Mouse (Mus musculus) lung, postnatal 10 days (tissue): ENCODE measurements at regions not wholly inside any gene's neighbourhood (a gene's known extent, or its start where the extent isn't known, plus 50 kb on each side); places are given as distances from the start of the nearest gene placed in this dataset.
"Not testable (repeated sequence)": the region's sequence is repeated elsewhere in the genome, so short reads cannot be mapped to it uniquely, and the experiment has no call there.

Source experiments
- DNase-seq: peaks from one replicate; pipeline ENCODE4 v3.0.0; 2021

- no peak for DNase-seq
Observed at GRCm38 (mm10) chr16:49430296-49430695, 268.7 kb upstream of the Ift57 start.

- no peak for DNase-seq
Observed at GRCm38 (mm10) chr16:49431902-49432301, 267.1 kb upstream of the Ift57 start.

DNA sequence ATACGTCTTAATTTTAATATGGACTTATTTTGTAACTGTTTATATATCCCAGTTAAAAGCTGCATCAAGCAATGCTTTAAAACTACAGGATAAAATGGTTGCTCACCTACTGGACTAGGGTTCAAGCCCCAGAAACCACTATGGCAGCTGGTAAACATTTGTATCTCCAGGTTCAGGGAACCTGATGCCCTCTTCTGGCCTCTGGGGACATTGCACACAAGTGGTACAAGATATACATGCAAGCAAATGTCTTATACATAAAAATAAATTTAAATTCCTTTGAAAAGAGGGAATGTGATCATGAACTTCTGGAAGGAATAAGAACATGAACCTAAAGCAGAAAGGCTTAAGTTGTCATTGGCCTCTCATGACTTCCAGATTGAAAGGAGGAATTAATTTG, 257.8 kb upstream of the Ift57 start:
- DNase-seq: peak; percentile 5

DNA sequence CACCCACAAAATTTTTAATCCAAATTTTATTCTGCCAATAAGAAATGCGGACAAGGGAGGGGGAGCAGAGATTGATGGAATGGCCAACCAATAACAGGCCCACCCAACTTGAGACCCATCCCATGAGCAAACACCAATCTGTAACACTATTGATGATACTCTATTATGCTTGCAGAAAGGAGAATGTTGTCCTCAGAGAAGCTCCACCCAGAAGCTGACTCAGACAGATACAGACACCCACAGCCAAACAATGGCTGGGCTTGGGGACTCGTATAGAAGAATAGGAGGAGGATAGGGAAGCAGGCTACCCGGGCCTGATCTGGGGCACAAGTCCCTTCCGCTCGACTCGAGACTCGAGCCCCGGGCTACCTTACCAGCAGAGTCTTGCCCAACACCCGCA, 251.7 kb upstream of the Ift57 start:
- DNase-seq: not testable (repeated sequence)

- no peak for DNase-seq
Observed at GRCm38 (mm10) chr16:49493881-49494280, 205.2 kb upstream of the Ift57 start.

DNA sequence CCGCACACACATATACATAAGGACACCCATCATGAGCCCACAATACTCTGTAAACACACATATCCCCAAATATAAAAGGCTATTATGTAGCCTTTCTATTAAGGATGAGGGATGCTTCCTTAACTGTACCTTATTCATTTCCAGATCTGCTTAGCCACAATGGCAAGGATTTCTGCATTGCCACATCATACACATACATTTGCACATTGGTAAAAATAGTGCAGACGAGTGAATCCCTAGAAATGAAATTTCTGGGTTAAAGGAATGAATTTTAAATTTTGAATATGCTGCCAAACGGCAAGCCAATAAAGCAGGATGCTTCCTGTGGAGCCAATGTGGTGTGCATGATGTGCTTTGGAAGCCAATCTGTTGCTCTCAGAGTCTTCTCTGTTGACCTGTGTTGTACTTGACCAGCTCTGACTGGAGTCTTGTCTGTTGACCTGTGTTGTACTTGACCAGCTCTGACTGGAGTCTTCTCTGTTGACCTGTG, 201.5 kb upstream of the Ift57 start:
- no peak for DNase-seq

GRCm38 (mm10) chr16:49500818-49501217, 198.2 kb upstream of the Ift57 start:
- peak; percentile 61 for DNase-seq

DNA sequence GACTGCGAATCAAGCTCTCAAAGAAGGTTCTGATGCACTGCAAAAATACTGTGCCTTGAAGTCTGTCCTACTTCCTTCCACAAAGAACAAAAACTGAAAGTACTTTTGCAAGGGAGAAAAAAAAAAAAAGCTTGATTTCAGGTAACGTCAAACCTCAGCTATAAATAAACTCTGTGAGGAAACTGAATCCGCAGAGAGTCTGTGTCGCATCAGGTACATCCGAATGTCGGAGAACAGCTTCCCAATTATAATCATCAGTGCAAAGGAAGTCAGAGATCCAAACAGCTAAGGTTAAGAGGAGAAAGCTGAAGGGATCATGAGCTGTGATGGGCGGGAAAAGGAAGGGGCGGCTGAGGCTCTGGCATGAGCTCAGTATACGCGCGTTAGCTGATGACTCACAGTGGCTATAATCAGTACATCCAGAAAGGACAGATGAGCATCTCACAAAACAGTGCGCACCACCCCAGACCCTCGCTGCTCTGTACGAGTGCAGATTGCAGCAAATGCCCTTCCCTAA, 195.1 kb upstream of the Ift57 start:
- DNase-seq: peak; percentile 29

DNA sequence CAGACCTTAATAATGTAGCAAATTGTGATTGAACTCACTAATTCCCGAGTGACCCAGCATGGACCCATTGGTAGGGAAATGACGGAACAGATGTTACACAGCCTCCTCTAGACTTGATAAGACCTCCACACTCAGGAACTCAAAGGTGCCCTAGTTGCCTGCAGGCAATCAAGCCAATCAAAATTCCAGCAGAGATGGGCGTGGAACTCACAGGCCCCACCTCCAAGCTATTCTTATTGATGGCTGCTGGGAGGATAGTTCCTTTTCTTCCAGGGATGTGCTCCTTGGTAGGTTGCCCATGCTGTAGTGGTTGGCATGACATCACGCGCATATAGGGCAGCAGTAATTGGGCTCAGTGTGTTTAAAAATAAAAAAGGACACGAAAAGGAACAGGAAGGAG, 194.4 kb upstream of the Ift57 start:
- peak; percentile 3 for DNase-seq

DNA sequence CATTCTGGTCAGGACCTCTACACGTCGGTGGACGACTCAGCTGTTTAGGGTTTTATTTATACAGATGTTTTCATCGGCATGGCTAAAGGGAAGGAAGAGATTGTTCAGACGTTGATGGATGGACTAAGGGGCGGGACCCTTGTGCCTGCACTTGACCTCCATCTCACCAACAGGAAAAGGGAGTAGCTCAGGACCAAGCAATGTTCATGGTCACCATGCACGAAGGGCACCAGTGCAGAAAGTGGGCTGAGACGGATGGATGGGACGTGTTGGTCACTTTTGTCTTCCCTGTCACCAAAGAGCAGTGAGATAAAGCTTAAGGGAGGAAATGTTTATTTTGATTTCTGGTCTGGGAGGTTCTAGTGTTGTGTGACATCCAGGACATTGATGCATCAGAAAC, 193.8 kb upstream of the Ift57 start:
- peak; percentile 57 for DNase-seq

DNA sequence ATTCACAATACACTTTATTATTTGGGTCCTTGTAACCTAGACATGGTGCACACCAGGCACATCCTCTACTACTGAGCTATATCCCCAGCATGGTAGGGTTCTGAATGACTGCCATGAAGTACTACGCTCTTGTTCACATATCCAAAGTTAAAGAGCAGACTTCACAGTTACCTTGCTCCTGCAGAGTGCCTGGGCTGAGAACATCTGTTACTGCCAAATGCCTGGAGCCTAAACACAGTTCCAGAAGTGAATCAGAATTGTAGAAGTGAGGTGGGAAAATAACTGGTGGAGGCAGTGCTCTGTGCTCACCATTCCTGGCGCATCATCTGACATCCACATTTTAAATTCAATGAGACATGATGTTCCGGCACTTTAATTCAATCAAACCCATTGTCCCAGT, 180.2 kb upstream of the Ift57 start:
- no peak for DNase-seq

GRCm38 (mm10) chr16:49520411-49520810, 178.6 kb upstream of the Ift57 start:
- DNase-seq: no peak

GRCm38 (mm10) chr16:49521685-49522084, 177.3 kb upstream of the Ift57 start:
- DNase-seq: no peak

- no peak for DNase-seq
Observed at GRCm38 (mm10) chr16:49522576-49522975, 176.5 kb upstream of the Ift57 start.

GRCm38 (mm10) chr16:49528618-49529017, 170.4 kb upstream of the Ift57 start:
- not testable (repeated sequence) for DNase-seq

GRCm38 (mm10) chr16:49529060-49529459, 170.0 kb upstream of the Ift57 start:
- peak; percentile 21 for DNase-seq

- DNase-seq: no peak
Observed at GRCm38 (mm10) chr16:49530051-49530450, 169.0 kb upstream of the Ift57 start.

- no peak for DNase-seq
Observed at GRCm38 (mm10) chr16:49532071-49532686, 166.9 kb upstream of the Ift57 start.

DNA sequence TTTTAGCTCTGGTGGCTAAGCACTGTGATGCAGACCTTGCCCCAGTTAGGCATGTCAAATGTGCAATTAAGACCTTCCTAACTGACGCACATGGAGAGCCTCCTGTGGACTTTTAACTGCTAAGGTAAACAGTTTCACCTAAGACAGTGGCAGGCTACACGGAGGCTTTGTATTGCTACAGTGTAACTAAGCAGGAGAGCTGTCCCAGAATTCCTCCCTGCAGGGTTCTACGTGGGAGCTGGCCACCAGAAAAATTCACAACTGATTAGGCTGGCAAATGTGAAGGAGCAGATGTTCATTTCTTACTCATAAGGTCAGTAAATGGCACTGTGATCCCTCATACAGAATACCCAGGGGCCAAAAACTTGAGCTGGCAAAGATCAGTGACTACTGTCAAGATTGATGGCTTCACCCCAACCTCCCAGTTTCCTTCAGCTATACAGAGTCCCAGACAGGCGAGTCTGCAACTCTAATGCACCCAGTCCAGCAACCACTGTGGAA, 165.5 kb upstream of the Ift57 start:
- DNase-seq: no peak

- DNase-seq: no peak
Observed at GRCm38 (mm10) chr16:49550231-49550630, 148.8 kb upstream of the Ift57 start.

GRCm38 (mm10) chr16:49570031-49570430, 129.0 kb upstream of the Ift57 start:
- no peak for DNase-seq

- DNase-seq: peak; percentile 13
Observed at GRCm38 (mm10) chr16:49572485-49573170, 126.4 kb upstream of the Ift57 start.

DNA sequence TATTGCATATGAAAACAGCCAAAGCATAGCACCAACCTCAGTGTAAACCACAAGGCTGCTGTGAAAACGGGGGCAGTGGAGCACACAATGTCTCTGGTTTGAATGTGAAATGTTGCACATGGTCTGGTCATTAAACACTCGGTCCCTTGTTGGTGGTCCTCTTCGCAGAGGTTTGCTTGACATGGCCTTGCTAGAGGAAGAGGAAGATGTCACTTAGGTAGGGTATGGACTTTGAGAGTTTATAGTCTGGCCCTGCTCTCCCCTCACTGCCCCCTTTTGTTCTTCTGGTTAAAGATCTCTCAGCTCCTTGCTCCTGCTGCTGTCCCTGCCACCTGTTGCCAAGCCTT, 125.9 kb upstream of the Ift57 start:
- DNase-seq: no peak

DNA sequence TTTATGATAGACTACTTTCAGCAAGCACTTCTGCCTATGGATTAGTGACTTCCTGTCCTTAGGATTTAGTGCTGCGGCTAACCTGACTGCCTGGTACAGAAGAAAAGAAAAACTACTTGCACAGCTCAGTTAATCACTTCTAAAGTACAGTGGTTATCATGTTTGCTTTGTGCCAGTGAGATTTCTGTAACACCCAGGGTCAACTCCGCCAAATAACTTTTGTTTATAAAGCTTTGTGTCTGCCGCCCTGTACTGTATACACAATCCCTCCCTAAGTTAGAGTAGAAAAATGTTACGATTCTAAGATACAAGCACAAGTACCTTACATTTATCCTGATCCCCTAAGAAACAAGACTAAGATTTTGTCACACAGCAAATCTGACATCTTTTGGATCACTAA, 120.1 kb upstream of the Ift57 start:
- DNase-seq: peak; percentile 4
